Mouse (Mus musculus) CD4-positive helper T cell, adult 2 months (primary cell): ENCODE results near the gene Olfr1458.

Source experiments
- DNase-seq: peaks from one replicate; pipeline ENCODE4 v3.0.0-alpha.2; 2012; ENCODE audit warnings: low read depth, missing footprints, low spot score

The Olfr1458 gene

DNA sequence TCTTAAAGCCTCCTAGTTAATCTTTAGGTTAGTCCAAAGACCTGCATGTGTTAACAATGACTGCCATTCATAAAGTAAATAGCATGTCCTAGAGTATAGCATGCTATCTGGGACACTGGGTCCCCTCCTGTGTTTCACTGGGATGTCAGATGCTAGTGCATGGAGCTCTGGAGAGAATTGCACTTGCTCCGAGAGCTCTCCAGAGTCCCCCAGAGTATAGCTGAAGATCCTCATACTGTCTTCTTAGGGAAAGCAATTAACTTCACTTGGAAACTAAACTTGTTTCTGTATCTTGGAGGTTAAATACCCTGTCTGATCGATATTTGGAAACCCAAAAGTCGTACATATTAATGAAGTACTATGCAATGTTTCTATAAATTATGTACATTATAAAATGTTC lies at the start of gene Olfr1458:
TSS of gene Olfr1458 (minus strand) at position 101 of the 400 bp plus-strand sequence.
- DNase-seq: no peak

GRCm38 (mm10) chr19:13149449-13149848 lies 42.9 kb upstream of the Olfr1458 start, which contains the start of gene Olfr1459:
Olfr1459 (minus strand) TSS chr19:13149549.
- no peak for DNase-seq

- no peak for DNase-seq
Observed at GRCm38 (mm10) chr19:13097791-13098190, 8.8 kb downstream of the Olfr1458 start, which contains the start of gene Olfr1457. Olfr1457 (minus strand) TSS chr19:13097891.

DNA sequence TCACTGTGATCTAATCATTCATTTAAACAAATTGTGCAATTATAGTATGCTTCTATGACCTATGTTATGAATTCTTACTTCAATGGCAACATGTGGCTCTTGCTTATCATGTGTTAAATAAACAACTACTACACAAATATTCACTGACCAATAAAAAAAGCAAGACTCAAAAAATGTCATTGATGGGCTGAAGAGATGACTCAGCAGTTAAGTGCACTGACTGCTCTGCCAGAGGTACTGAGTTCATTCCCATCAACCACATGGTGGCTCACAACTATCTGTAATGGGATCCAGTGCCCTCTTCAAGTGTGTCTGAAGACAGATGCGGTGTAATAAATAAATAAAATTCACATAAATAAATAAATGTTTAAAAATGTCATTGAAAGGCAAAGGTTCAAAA lies 12.7 kb downstream of the Olfr1458 start:
- no peak for DNase-seq

DNA sequence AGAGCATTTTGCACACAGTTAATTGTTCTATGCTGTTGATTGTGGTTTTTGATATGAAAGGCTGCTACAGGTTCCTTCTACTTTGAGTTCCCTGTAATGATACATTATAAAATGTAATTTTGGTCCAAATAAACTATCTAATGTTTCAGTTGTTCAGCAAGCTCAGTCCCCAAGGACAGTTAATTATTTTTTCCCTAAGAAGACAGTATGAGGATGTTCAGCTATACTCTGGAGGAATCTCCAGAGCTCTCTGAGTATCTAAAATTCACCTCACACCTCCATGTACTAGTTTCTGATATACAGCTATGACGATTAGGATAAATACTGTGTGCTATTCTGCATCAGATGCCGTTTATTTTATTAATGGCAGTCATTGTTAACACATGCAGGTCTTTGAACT lies 46.3 kb downstream of the Olfr1458 start, which contains the start of gene Olfr1454:
TSS of gene Olfr1454 (plus strand) at position 301 of the 400 bp plus-strand sequence.
- no peak for DNase-seq
